Mouse (Mus musculus): Measurements from ENCODE around the gene Tecta.

DNA sequence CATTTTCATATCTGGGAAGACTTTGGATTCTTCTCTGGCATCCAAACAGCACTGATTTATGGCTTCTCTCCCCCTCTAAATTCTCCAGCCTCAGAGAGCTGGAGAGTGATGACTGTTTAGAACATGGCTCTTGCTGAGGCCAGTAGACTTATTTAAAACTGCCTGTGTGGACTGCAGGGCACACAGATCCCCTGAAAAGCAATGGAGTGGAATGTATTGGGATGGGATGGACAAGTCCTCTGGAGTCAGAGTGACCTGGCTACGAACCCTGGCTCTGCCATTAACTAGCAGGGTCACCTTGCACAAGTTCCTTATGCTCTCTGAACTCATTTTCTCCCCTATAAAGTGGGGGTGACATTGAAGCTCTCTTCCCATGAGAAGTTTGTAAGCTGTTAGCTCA lies 44.9 kb downstream of the Tecta start:
- no peak for TF ChIP-seq POLR2A (IDR thresholded peaks at IDR 0.05; ENCODE audit: insufficient read depth, low read depth, low read length)
- TF ChIP-seq CTCF (IDR thresholded peaks at IDR 0.05; ENCODE audit: insufficient read depth, low read depth, low read length), result no peak

Data from olfactory bulb, adult 2 months (tissue).